Mouse (Mus musculus) brain, embryonic 14.5 days (tissue): ENCODE results near the gene Tmem106c.

Source experiments
- CTCF ChIP-seq: fragments of 200-500 bp; IDR thresholded peaks from 2 replicates; pipeline ENCODE4 v1.5.1; 2012; ENCODE audit warnings: inconsistent platforms, mild to moderate bottlenecking, moderate library complexity, borderline replicate concordance; ENCODE audit not compliant: insufficient read depth, insufficient read length; ENCODE audit errors: extremely low read depth
- POLR2A ChIP-seq: fragments of 200-500 bp; IDR thresholded peaks from 2 replicates; pipeline ENCODE4 v1.6.1; 2012; ENCODE audit warnings: mild to moderate bottlenecking, inconsistent platforms, borderline replicate concordance; ENCODE audit not compliant: poor library complexity, insufficient read depth, insufficient read length, severe bottlenecking; ENCODE audit errors: extremely low read depth

DNA sequence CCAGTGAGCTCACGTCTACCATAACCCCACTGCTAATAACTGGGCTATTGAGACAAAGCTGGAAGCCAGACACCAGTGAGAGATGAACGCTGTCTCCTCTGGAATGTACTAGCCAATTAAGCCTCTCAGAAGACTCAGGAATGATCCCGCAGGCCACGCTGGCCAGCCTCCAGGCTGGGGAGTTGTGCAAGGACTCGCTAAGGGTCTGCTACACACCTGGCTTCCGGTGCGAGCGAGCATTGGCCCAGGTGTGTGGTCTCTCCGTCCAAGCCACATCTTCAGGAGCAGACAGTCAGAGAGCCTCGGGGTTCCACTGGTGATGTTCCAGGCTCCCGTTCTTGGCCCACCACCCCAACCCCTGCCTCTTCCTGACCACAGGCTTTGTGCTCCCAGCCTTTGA lies 7.6 kb upstream of the Tmem106c start:
- TF ChIP-seq CTCF = no peak
- no peak for TF ChIP-seq POLR2A
